Mouse (Mus musculus) brown adipose tissue, adult 24 weeks (tissue): ENCODE data around the gene Prkaa2. TPM values are rescaled to one million over a fixed set of nuclear protein-coding genes. Genes with fewer than 3 reads are reported as not detected.

Experiments
- H3K27ac ChIP-seq: fragments of 200-500 bp; replicated peaks from 2 replicates; pipeline ENCODE4 v1.5.1; 2012; ENCODE audit warnings: low read depth, mild to moderate bottlenecking, low read length
- H3K4me1 ChIP-seq: fragments of 200-500 bp; 2 replicates; pipeline ENCODE4 v1.6.1; 2012; ENCODE audit warnings: low read length, mixed read lengths; ENCODE audit not compliant: control insufficient read depth, insufficient read depth, insufficient read length
- H3K4me3 ChIP-seq: fragments of 200-500 bp; 2 replicates; pipeline ENCODE4 v1.5.1; 2012; ENCODE audit warnings: low read depth, mild to moderate bottlenecking, low read length, moderate library complexity; ENCODE audit not compliant: insufficient read depth
- polyA plus RNA-seq: library from polyadenylated mRNA; stranded (reverse); fragments of >200 nt; gene quantifications from 2 replicates; pipeline ENCODE4 v1.2.4, GENCODE M21; 2012; ENCODE audit not compliant: missing spikeins, insufficient read depth, insufficient read length

Prkaa2 gene
- polyA plus RNA-seq, 1 experiment: 11.7 TPM

DNA sequence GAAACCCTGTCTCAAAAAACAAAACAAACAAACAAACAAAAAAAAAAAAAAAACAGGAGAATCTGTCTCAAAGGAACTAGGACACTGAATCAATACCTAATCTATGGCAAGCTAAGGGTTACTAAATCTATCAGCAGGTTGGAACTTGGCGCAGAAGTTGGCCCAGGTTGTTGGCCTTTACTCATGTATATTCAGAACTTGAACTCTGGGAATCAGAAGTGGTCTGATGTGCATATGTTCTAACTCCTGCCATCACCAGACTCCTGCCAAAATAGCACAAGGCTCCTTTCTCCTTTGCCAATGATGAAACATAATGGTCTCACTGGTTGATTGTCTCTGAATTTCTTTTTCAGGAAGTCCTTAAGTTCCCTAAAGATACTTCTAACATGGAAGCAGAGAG is 15.7 kb downstream of the Prkaa2 start:
- Histone ChIP-seq H3K4me3 (no peak overlapping the region), H3K27ac (no peak overlapping the region), H3K4me1 (peaks cover 3% of the 10 kb centered on the region)

DNA sequence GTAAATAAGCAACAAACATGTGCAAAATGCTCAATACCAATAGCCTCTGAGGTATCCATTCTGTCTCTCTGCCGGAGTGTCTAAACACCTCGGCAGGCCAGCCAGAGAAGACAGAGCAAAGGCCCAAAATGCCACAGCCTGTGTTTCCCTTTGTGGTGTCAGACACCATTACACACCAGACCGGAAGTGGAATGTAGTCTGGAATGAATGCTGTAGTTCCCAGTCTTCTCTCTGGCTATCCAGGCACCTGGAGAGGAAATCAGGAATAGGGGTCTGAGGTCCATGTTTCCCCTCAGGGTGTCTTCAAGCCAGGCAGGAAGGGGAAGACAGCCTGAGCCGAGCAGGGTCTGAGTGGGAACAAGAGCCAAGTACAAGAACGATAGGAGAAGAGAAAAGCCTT is 19.3 kb downstream of the Prkaa2 start:
- Histone ChIP-seq H3K27ac (no peak overlapping the region), H3K4me3 (no peak overlapping the region), H3K4me1 (peaks cover 3% of the 10 kb centered on the region)

DNA sequence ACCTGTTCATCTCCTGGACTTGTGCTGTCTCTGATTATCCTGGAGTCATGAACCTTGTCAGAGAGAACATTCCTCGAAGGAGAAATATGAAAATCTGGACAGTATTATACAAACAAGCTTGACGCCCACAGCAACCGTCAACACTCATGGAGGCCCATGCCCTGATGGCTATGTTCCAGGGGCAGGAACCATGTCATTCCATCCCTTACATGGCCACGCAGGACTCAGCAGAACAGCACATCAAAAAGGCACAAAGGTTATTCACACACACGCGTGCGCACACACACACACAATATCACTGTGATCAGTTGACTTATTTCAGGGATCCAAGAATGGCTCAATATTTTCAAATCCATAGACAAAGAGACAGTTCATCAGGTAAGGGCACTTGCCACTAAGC is 20.3 kb downstream of the Prkaa2 start:
- H3K4me1 ChIP-seq: no peaks in the 10 kb centered on the region
- H3K4me3 ChIP-seq: no peak overlapping the region
- H3K27ac ChIP-seq: no peak overlapping the region

DNA sequence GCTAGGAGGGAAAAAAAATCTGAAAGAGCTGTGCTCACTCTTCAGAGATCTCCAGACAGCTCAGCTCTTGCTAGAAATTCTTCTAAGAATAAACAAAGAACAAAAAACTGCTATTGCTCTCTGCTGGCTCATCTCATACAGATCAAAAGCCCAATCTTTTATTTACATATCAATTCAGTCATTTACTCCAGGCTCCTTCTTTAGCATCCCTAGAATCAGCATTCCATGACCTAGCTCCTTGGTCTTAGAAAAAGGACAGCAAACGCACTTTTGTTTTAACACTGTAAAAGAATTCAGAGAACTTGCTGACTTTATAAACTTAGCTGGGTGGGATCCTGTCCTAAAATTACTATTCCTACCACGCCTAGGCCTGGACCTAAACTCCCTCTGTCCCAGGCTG is 21.0 kb downstream of the Prkaa2 start:
- no peak overlapping the region for H3K27ac ChIP-seq
- no peaks in the 10 kb centered on the region for H3K4me1 ChIP-seq
- no peak overlapping the region for H3K4me3 ChIP-seq

- Histone ChIP-seq H3K4me3 (no peak overlapping the region), H3K4me1 (no peaks in the 10 kb centered on the region), H3K27ac (no peak overlapping the region)
Measured at GRCm38 (mm10) chr4:105076152-105076551, 33.5 kb downstream of the Prkaa2 start.

GRCm38 (mm10) chr4:105071761-105072427 is 37.8 kb downstream of the Prkaa2 start:
- Histone ChIP-seq H3K4me3 (no peak overlapping the region), H3K4me1 (no peaks in the 10 kb centered on the region), H3K27ac (peak overlapping the region; percentile 46; the same call in 1 of the 2 replicates)

DNA sequence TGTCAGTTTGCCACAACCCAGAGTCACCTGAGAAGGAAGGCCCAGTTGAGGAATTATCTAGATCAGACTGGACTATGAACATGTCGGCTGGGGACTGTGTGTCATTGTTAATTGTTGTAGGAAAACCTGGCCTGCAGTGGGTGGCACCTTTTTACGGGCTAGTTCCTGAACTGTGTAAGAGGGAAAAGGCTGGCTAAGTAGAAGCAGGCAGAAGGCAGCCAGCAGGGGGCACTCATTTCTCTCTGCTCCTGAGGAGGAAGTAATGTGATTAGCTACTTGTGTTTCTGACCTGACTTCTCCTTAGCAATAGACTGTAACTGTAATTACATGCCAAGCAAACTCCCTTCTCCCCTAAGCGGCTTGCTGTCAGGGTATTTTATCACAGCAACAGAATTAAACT is 38.7 kb downstream of the Prkaa2 start:
- no peak overlapping the region for H3K27ac ChIP-seq
- H3K4me3 ChIP-seq: no peak overlapping the region
- H3K4me1 ChIP-seq: no peaks in the 10 kb centered on the region

GRCm38 (mm10) chr4:105051291-105051690 is 58.4 kb downstream of the Prkaa2 start:
- Histone ChIP-seq H3K27ac (no peak overlapping the region), H3K4me1 (no peaks in the 10 kb centered on the region), H3K4me3 (no peak overlapping the region)

DNA sequence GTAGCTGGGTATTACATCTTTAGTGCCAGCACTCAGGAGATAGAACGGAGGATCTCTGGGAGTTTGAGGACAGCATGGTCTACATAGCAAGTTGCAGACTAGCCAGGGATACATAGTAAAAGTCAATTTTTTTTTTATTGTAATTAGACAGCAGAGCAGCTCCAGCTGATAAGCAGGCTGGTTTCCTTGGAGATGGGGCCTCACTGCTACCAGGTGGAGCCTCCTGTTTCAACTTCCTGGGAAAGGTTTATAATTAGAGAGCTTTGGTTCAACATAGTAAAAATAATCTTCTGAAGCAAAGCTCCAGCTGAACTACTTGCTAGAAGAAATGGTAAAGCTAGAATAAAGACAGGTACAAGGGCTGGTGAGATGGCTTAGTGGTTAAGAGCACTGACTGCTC is 59.6 kb downstream of the Prkaa2 start:
- Histone ChIP-seq H3K27ac (no peak overlapping the region), H3K4me1 (no peaks in the 10 kb centered on the region), H3K4me3 (no peak overlapping the region)

- Histone ChIP-seq H3K27ac (no peak overlapping the region), H3K4me1 (no peaks in the 10 kb centered on the region), H3K4me3 (no peak overlapping the region)
Measured at GRCm38 (mm10) chr4:105034259-105034658, 75.4 kb downstream of the Prkaa2 start.

- Histone ChIP-seq H3K4me3 (no peak overlapping the region), H3K4me1 (no peaks in the 10 kb centered on the region), H3K27ac (no peak overlapping the region)
Measured at GRCm38 (mm10) chr4:105033153-105033552, 76.5 kb downstream of the Prkaa2 start.

DNA sequence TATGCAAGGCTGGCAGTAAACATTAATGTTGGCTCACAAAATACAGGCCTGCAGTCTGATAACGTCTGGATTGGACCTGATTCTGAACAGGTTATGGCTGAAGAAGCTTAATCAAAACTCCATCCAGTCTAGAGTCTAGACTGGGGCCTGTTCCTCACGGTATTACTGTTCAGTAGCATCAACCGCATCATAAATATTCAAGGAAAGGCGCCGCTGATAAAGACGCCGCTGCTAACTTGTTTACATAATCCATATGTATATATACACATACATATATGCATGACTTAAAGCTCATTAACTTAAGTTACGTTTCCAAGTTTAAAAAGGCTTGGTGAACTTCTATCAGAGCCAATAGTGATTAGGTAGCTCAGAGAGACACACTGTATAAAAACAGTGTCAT is 78.6 kb downstream of the Prkaa2 start:
- no peaks in the 10 kb centered on the region for H3K4me1 ChIP-seq
- no peak overlapping the region for H3K27ac ChIP-seq
- no peak overlapping the region for H3K4me3 ChIP-seq

- H3K4me1 ChIP-seq: no peaks in the 10 kb centered on the region
- no peak overlapping the region for H3K27ac ChIP-seq
- H3K4me3 ChIP-seq: no peak overlapping the region
Measured at GRCm38 (mm10) chr4:105027278-105027677, 82.4 kb downstream of the Prkaa2 start.

GRCm38 (mm10) chr4:105016006-105016613 is 93.6 kb downstream of the Prkaa2 start:
- Histone ChIP-seq H3K27ac (no peak overlapping the region), H3K4me1 (no peaks in the 10 kb centered on the region), H3K4me3 (no peak overlapping the region)

DNA sequence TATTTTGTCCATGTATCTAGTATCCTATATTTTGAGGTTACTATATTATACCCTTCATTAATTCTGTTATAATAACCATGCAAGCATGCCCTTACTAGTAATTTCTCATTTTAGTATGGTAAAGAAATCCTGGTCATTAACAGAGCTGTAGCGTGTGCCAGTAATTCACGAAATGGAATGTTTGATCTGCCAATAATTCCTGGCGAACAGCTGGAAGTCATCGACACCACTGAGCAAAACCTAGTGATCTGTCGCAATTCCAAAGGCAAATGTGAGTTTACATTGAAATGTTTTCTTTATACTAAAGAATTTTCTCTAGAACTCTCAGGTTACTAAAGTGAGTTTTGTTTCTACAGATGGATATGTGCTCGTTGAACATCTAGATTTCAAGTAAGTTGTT is 94.2 kb downstream of the Prkaa2 start:
- Histone ChIP-seq H3K27ac (no peak overlapping the region), H3K4me1 (no peaks in the 10 kb centered on the region), H3K4me3 (no peak overlapping the region)

DNA sequence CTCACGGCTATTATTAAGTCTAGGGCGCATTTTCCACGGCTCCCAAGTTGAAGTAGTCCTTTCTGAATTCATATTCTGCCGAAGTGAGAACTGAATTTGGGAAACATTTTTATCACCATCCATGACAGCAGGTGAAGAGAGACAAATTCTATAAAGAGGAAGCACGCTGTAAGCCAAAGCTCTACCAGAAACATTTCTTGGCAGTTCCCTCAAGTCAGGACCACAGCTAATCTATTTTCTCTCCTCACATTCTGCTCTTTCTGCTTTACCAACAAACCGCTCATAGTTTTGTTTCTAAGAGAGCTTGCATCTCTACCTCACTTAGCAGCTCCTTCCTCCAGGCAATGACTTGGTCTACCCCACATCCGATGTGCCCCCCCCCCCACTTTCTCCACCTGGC is 96.0 kb downstream of the Prkaa2 start:
- Histone ChIP-seq H3K4me1 (no peaks in the 10 kb centered on the region), H3K27ac (no peak overlapping the region), H3K4me3 (no peak overlapping the region)
